Mouse (Mus musculus): ENCODE measurements at regions not wholly inside any gene's neighbourhood (a gene's known extent, or its start where the extent isn't known, plus 50 kb on each side); places are given as distances from the start of the nearest gene placed in this dataset.

- no peak for DNase-seq
Observed at GRCm38 (mm10) chr11:17630172-17630553, 323.5 kb downstream of the Etaa1 start.

- no peak for DNase-seq
Observed at GRCm38 (mm10) chr11:17637158-17637557, 316.5 kb downstream of the Etaa1 start.

- DNase-seq, result no peak
Observed at GRCm38 (mm10) chr11:17639922-17640321, 313.8 kb downstream of the Etaa1 start.

GRCm38 (mm10) chr11:17647441-17647840 lies 306.2 kb downstream of the Etaa1 start:
- no peak for DNase-seq

- DNase-seq, result no peak
Observed at GRCm38 (mm10) chr11:17651389-17652156, 302.1 kb downstream of the Etaa1 start.

- DNase-seq, result no peak
Observed at GRCm38 (mm10) chr11:17655840-17656239, 297.8 kb downstream of the Etaa1 start.

- DNase-seq, result no peak
Observed at GRCm38 (mm10) chr11:17657720-17658119, 296.0 kb downstream of the Etaa1 start.

- DNase-seq, result no peak
Observed at GRCm38 (mm10) chr11:17658289-17658688, 295.4 kb downstream of the Etaa1 start.

GRCm38 (mm10) chr11:17658717-17659116 lies 295.0 kb downstream of the Etaa1 start:
- no peak for DNase-seq

GRCm38 (mm10) chr11:17663893-17664292 lies 289.8 kb downstream of the Etaa1 start:
- DNase-seq, result no peak

GRCm38 (mm10) chr11:17665624-17666552 lies 287.8 kb downstream of the Etaa1 start:
- DNase-seq, result no peak

- DNase-seq, result no peak
Observed at GRCm38 (mm10) chr11:17680998-17681397, 272.7 kb downstream of the Etaa1 start.

GRCm38 (mm10) chr11:17685711-17686113 lies 268.0 kb downstream of the Etaa1 start:
- DNase-seq, result peak; percentile 39 to 55

GRCm38 (mm10) chr11:17686806-17687205 lies 266.9 kb downstream of the Etaa1 start:
- no peak for DNase-seq

- peak; percentile 2 to 8 for DNase-seq
Observed at GRCm38 (mm10) chr11:17694145-17694544, 259.5 kb downstream of the Etaa1 start.

GRCm38 (mm10) chr11:17708769-17709168 lies 244.9 kb downstream of the Etaa1 start:
- DNase-seq, result peak in 1 of 2 experiments; percentile 14

GRCm38 (mm10) chr11:17722051-17722450 lies 231.6 kb downstream of the Etaa1 start:
- DNase-seq, result no peak

GRCm38 (mm10) chr11:17727258-17728034 lies 226.2 kb downstream of the Etaa1 start:
- DNase-seq, result peak; percentile 11 to 12

- DNase-seq, result no peak
Observed at GRCm38 (mm10) chr11:17733075-17733474, 220.6 kb downstream of the Etaa1 start.

GRCm38 (mm10) chr11:17734519-17734918 lies 219.2 kb downstream of the Etaa1 start:
- DNase-seq, result no peak

GRCm38 (mm10) chr11:17738879-17739278 lies 214.8 kb downstream of the Etaa1 start:
- no peak for DNase-seq

GRCm38 (mm10) chr11:17743821-17744220 lies 209.9 kb downstream of the Etaa1 start:
- no peak for DNase-seq

- no peak for DNase-seq
Observed at GRCm38 (mm10) chr11:17750345-17750744, 203.3 kb downstream of the Etaa1 start.
